ENCODE assay signal across 19 mouse cellular contexts in the genomic region with DNA sequence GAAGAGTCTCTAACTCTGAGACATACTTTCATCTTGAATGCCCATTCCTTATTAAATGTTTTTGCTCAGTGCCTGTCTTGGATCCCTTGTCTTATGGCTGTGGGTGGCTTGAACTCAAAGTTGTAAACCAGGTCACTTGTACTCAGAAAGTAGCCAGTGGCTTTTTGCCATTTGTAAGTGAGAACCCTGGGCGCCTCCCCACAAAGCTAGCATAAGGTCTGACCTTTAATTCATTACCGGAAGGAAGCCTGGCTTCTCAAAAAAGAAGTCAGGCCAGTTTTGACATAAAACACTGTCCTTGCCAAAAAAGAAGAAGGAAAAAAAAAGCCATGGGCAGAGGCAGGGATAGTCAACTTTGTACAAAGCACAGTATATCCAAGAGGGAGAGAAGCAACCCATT.
A peak's percentile ranks its signal among the peaks of the same experiment; 100 is the strongest.
DNase-seq lines count a peak whose midpoint lies in the region; ATAC-seq and TF ChIP-seq lines count a peak whose summit lies in the region.
"Had no signal": no experiment of that assay in that cellular context is flagged by ENCODE, and none has a peak within 500 bp of the region (broad histone marks: within the 10 kb centered on the region; RNA-seq: fewer than 3 reads in every experiment).

No protein-coding gene starts in this region.

- H3K27ac ChIP-seq in hindbrain, embryonic 16.5 days (ENCODE audit: low read depth, low read length) = no peak overlapping the region
- no peak overlapping the region for H3K27ac ChIP-seq in hindbrain, embryonic 10.5 days
- H3K27ac ChIP-seq in liver, postnatal 0 days (ENCODE audit: low read depth) = no peak overlapping the region
- peak overlapping the region; percentile 35; the same call in 1 of the 2 replicates for H3K27ac ChIP-seq in bone marrow macrophage, adult 2 months (ENCODE audit: insufficient read depth, low read depth, low read length)
- H3K27ac ChIP-seq: embryonic facial prominence, embryonic 12.5 days; layer of hippocampus, adult 2 months had no signal

- no peak overlapping the region for H3K9ac ChIP-seq in hindbrain, embryonic 16.5 days (ENCODE audit: low read depth, low read length)
- no peak overlapping the region for H3K9ac ChIP-seq in liver, postnatal 0 days (replicated peaks)
- H3K9ac ChIP-seq: embryonic facial prominence, embryonic 12.5 days had no signal

- H3K4me2 ChIP-seq in hindbrain, embryonic 16.5 days (ENCODE audit: low read length) = no peak overlapping the region
- no peak overlapping the region for H3K4me2 ChIP-seq in liver, postnatal 0 days (ENCODE audit: low read depth, low read length)
- H3K4me2 ChIP-seq: embryonic facial prominence, embryonic 12.5 days; heart, embryonic 11.5 days; liver, embryonic 11.5 days; midbrain, embryonic 11.5 days had no signal

- no peaks in the 10 kb centered on the region for H3K9me3 ChIP-seq in hindbrain, embryonic 16.5 days (ENCODE audit: control insufficient read depth, low read length)
- no peaks in the 10 kb centered on the region for H3K9me3 ChIP-seq in hindbrain, embryonic 10.5 days
- no peaks in the 10 kb centered on the region for H3K9me3 ChIP-seq in liver, postnatal 0 days (ENCODE audit: low read length)
- H3K9me3 ChIP-seq: embryonic facial prominence, embryonic 12.5 days had no signal

- WGBS in hindbrain, embryonic 16.5 days = 64% methylated on average over 2 of the region's 2 CpGs
- WGBS in hindbrain, embryonic 10.5 days = 69% methylated on average over 2 of the region's 2 CpGs
- 40% methylated on average over 2 of the region's 2 CpGs for WGBS in liver, postnatal 0 days (ENCODE audit: insufficient replicate concordance)

- peak; percentile 72 for ATAC-seq in hindbrain, embryonic 16.5 days
- ATAC-seq in liver, postnatal 0 days = no peak
- ATAC-seq in monocyte, adult 5-6 weeks (replicated peaks; ENCODE audit: insufficient number of reproducible peaks, low FRiP score, low TSS enrichment, poor library complexity, severe bottlenecking) = peak; percentile 52; the same call in 1 of the 2 replicates
- ATAC-seq: forebrain, embryonic 16.5 days had no signal

- TF ChIP-seq POLR2A in bone marrow macrophage, adult 2 months (IDR thresholded peaks at IDR 0.05; ENCODE audit: borderline replicate concordance, low read depth, low read length) = no peak

- TF ChIP-seq CTCF in liver, postnatal 0 days (IDR thresholded peaks at IDR 0.05; ENCODE audit: low read depth) = no peak
- no peak for TF ChIP-seq CTCF in bone marrow macrophage, adult 2 months (IDR thresholded peaks at IDR 0.05; ENCODE audit: low read depth, low read length)

- no peak for DNase-seq in hindbrain, embryonic 10.5 days (ENCODE audit: low spot score)
- DNase-seq in liver = peak; percentile 3
- DNase-seq in liver, postnatal 0 days = no peak
- DNase-seq in frontal cortex, postnatal 25 days (ENCODE audit: low spot score in 2 of 2) = no peak
- DNase-seq: adrenal gland, postnatal 14 days; B cell, adult 2 months; cerebellum, adult 18-20 months; heart, postnatal 14 days; left cerebral cortex, postnatal 4 days; thymus, postnatal 4 days had no signal

- TF ChIP-seq EP300 in liver, postnatal 0 days (IDR thresholded peaks at IDR 0.05; ENCODE audit: low read depth) = no peak

- no peaks in the 10 kb centered on the region for H3K36me3 ChIP-seq in hindbrain, embryonic 16.5 days (ENCODE audit: control insufficient read depth, insufficient read depth, low read length)
- no peaks in the 10 kb centered on the region for H3K36me3 ChIP-seq in hindbrain, embryonic 10.5 days
- H3K36me3 ChIP-seq in liver, postnatal 0 days (replicated peaks; ENCODE audit: insufficient read depth, low read length) = no peaks in the 10 kb centered on the region
- H3K36me3 ChIP-seq: embryonic facial prominence, embryonic 12.5 days had no signal

- H3K4me3 ChIP-seq in hindbrain, embryonic 16.5 days (ENCODE audit: low read length) = no peak overlapping the region
- no peak overlapping the region for H3K4me3 ChIP-seq in hindbrain, embryonic 10.5 days
- no peak overlapping the region for H3K4me3 ChIP-seq in liver, postnatal 0 days (ENCODE audit: low read depth, low read length)
- no peak overlapping the region for H3K4me3 ChIP-seq in bone marrow macrophage, adult 2 months (ENCODE audit: insufficient read depth, low read length)
- H3K4me3 ChIP-seq: embryonic facial prominence, embryonic 12.5 days; layer of hippocampus, adult 2 months had no signal

- H3K4me1 ChIP-seq in hindbrain, embryonic 16.5 days (ENCODE audit: control insufficient read depth, insufficient read depth, low read depth, low read length) = no peaks in the 10 kb centered on the region
- H3K4me1 ChIP-seq in hindbrain, embryonic 10.5 days (replicated peaks) = peaks cover 16% of the 10 kb centered on the region; the same call in 1 of the 2 replicates
- peaks cover 3% of the 10 kb centered on the region; the same call in 1 of the 2 replicates for H3K4me1 ChIP-seq in liver, postnatal 0 days (ENCODE audit: insufficient read depth)
- H3K4me1 ChIP-seq in bone marrow macrophage, adult 2 months (ENCODE audit: control insufficient read depth, insufficient read depth, low read length) = peaks cover 18% of the 10 kb centered on the region
- H3K4me1 ChIP-seq: embryonic facial prominence, embryonic 12.5 days had no signal

- no peaks in the 10 kb centered on the region for H3K27me3 ChIP-seq in hindbrain, embryonic 16.5 days (replicated peaks; ENCODE audit: control insufficient read depth, insufficient read depth, low read length)
- no peaks in the 10 kb centered on the region for H3K27me3 ChIP-seq in hindbrain, embryonic 10.5 days (ENCODE audit: insufficient read depth, poor library complexity, severe bottlenecking)
- no peaks in the 10 kb centered on the region for H3K27me3 ChIP-seq in liver, postnatal 0 days (ENCODE audit: insufficient read depth, low read length)
- H3K27me3 ChIP-seq: embryonic facial prominence, embryonic 12.5 days had no signal
